Mouse (Mus musculus) MEL (cell line): Measurements from ENCODE around the gene Gm17490. TPM values are rescaled to one million over a fixed set of nuclear protein-coding genes. Genes with fewer than 3 reads are reported as not detected.

Source experiments
- DNase-seq: peaks from one replicate; pipeline ENCODE4 v3.0.0; 2011; ENCODE audit warnings: low read depth, low spot score
- H3K27ac ChIP-seq: 2 replicates; pipeline ENCODE4 v1.5.1; 2012; ENCODE audit warnings: low read depth, mild to moderate bottlenecking, control low read depth, low read length, moderate library complexity; ENCODE audit not compliant: control insufficient read depth
- H3K27me3 ChIP-seq, 2 experiments: fragments of 150-350 bp in 1 of 2; sonication (generic) in 1 of 2; 2 replicates each; pipeline ENCODE4 v1.6.1; 2012; ENCODE audit warnings: low read length in 2 of 2, mild to moderate bottlenecking in 2 of 2, improper control_type of control experiment in 1 of 2, moderate library complexity in 1 of 2; ENCODE audit not compliant: insufficient read depth in 2 of 2, control insufficient read depth in 1 of 2
- H3K36me3 ChIP-seq, 2 experiments: 2 replicates each; pipeline ENCODE4 v1.6.1; 2012 to 2014; ENCODE audit warnings: low read length in 2 of 2, improper control_type of control experiment in 1 of 2, inconsistent platforms in 1 of 2, mild to moderate bottlenecking in 1 of 2; ENCODE audit not compliant: insufficient read depth in 2 of 2, control insufficient read depth in 1 of 2
- H3K4me1 ChIP-seq, 2 experiments: fragments of 150-350 bp in 1 of 2; sonication (generic) in 1 of 2; 2 replicates each; pipeline ENCODE4 v1.6.1; 2012; ENCODE audit warnings: low read length in 2 of 2, improper control_type of control experiment in 1 of 2, mild to moderate bottlenecking in 1 of 2; ENCODE audit not compliant: insufficient read depth in 2 of 2, control insufficient read depth in 1 of 2
- H3K4me3 ChIP-seq, 2 experiments: fragments of 150-350 bp in 1 of 2; sonication (generic) in 1 of 2; 2 replicates each; pipeline ENCODE4 v1.5.1; 2012; ENCODE audit warnings: low read depth in 2 of 2, low read length in 2 of 2, mild to moderate bottlenecking in 2 of 2, moderate library complexity in 2 of 2, control low read depth in 1 of 2, improper control_type of control experiment in 1 of 2; ENCODE audit not compliant: control insufficient read depth in 1 of 2, insufficient read depth in 1 of 2
- H3K79me2 ChIP-seq: 2 replicates; pipeline ENCODE4 v1.6.1; 2012; ENCODE audit warnings: mild to moderate bottlenecking, low read length, moderate library complexity; ENCODE audit not compliant: control insufficient read depth, poor library complexity, insufficient read depth
- H3K9ac ChIP-seq: 2 replicates; pipeline ENCODE4 v1.6.1; 2012; ENCODE audit warnings: low read depth, mild to moderate bottlenecking, control low read depth, low read length, moderate library complexity; ENCODE audit not compliant: control insufficient read depth, poor library complexity, severe bottlenecking
- H3K9me3 ChIP-seq: fragments of 150-350 bp; sonication (generic); replicated peaks from 2 replicates; pipeline ENCODE4 v1.6.1; 2012; ENCODE audit warnings: mild to moderate bottlenecking, low read length, improper control_type of control experiment, moderate library complexity; ENCODE audit not compliant: insufficient read depth
- CHD1 ChIP-seq: IDR thresholded peaks from 2 replicates; pipeline ENCODE4 v1.6.1; 2012; ENCODE audit warnings: low read depth, mild to moderate bottlenecking, inconsistent platforms, low read length, improper control_type of control experiment
- CTCF ChIP-seq, 3 experiments: IDR thresholded peaks in 2 of 3; conservative IDR thresholded peaks in 1 of 3; 2 replicates each; pipeline ENCODE4 v1.5.1; 2011 to 2012; ENCODE audit warnings: low read length in 3 of 3, low read depth in 2 of 3, mild to moderate bottlenecking in 2 of 3, improper control_type of control experiment in 1 of 3, inconsistent platforms in 1 of 3, mixed read lengths in 1 of 3, moderate library complexity in 1 of 3; ENCODE audit not compliant: control insufficient read depth in 1 of 3, insufficient read depth in 1 of 3, poor library complexity in 1 of 3, severe bottlenecking in 1 of 3
- E2F4 ChIP-seq: IDR thresholded peaks from 2 replicates; pipeline ENCODE4 v1.6.1; 2011; ENCODE audit warnings: low read depth, low read length, improper control_type of control experiment, borderline replicate concordance
- ELF1 ChIP-seq: IDR thresholded peaks from 2 replicates; pipeline ENCODE4 v1.6.1; 2014; ENCODE audit warnings: low read depth, mild to moderate bottlenecking, inconsistent platforms, low read length, improper control_type of control experiment, moderate library complexity
- GABPA ChIP-seq: IDR thresholded peaks from 2 replicates; pipeline ENCODE4 v1.6.1; 2012; ENCODE audit warnings: low read depth, mild to moderate bottlenecking, inconsistent platforms, low read length, improper control_type of control experiment, moderate library complexity
- JUND ChIP-seq: IDR thresholded peaks from 2 replicates; pipeline ENCODE4 v1.6.1; 2011; ENCODE audit warnings: low read depth, mild to moderate bottlenecking, improper control_type of control experiment, low read length
- MAX ChIP-seq: IDR thresholded peaks from 2 replicates; pipeline ENCODE4 v1.6.1; 2011; ENCODE audit warnings: low read length, improper control_type of control experiment
- MEF2A ChIP-seq: IDR thresholded peaks from 2 replicates; pipeline ENCODE4 v1.6.1; 2014; ENCODE audit warnings: low read depth, mild to moderate bottlenecking, inconsistent platforms, low read length, improper control_type of control experiment; ENCODE audit not compliant: poor library complexity, insufficient replicate concordance, severe bottlenecking; ENCODE audit errors: extremely low read depth
- MYC ChIP-seq: IDR thresholded peaks from 2 replicates; pipeline ENCODE4 v1.6.1; 2011; ENCODE audit warnings: low read depth, mild to moderate bottlenecking, low read length, improper control_type of control experiment, moderate library complexity
- NRF1 ChIP-seq: IDR thresholded peaks from 2 replicates; pipeline ENCODE4 v1.6.1; 2014; ENCODE audit warnings: low read depth, mild to moderate bottlenecking, inconsistent platforms, low read length, improper control_type of control experiment, moderate library complexity; ENCODE audit not compliant: poor library complexity, insufficient read depth, severe bottlenecking
- POLR2A ChIP-seq, 2 experiments: IDR thresholded peaks; 2 replicates each; pipeline ENCODE4 v1.6.1; 2011 to 2012; ENCODE audit warnings: low read length in 2 of 2, mild to moderate bottlenecking in 2 of 2, control low read depth in 1 of 2, improper control_type of control experiment in 1 of 2, low read depth in 1 of 2, moderate library complexity in 1 of 2; ENCODE audit not compliant: control insufficient read depth in 1 of 2, insufficient read depth in 1 of 2, poor library complexity in 1 of 2
- POLR2AphosphoS5 ChIP-seq: IDR thresholded peaks from 2 replicates; pipeline ENCODE4 v1.6.1; 2012; ENCODE audit warnings: low read depth, borderline replicate concordance, mild to moderate bottlenecking, inconsistent platforms, low read length, moderate library complexity, mixed read lengths
- RAD21 ChIP-seq: IDR thresholded peaks from 2 replicates; pipeline ENCODE4 v1.6.1; 2011; ENCODE audit warnings: mild to moderate bottlenecking, low read depth, low read length, improper control_type of control experiment
- SIN3A ChIP-seq: IDR thresholded peaks from 2 replicates; pipeline ENCODE4 v1.6.1; 2012; ENCODE audit warnings: low read length, improper control_type of control experiment, inconsistent platforms
- SMC3 ChIP-seq: IDR thresholded peaks from 2 replicates; pipeline ENCODE4 v1.6.1; 2011; ENCODE audit warnings: low read depth, low read length, improper control_type of control experiment
- TAL1 ChIP-seq: IDR thresholded peaks from 2 replicates; pipeline ENCODE4 v1.6.1; 2012; ENCODE audit warnings: mild to moderate bottlenecking, inconsistent platforms, low read length, moderate library complexity, mixed read lengths
- TCF12 ChIP-seq: IDR thresholded peaks from 2 replicates; pipeline ENCODE4 v1.6.1; 2014; ENCODE audit warnings: low read depth, mild to moderate bottlenecking, inconsistent platforms, low read length, improper control_type of control experiment, moderate library complexity
- UBTF ChIP-seq: IDR thresholded peaks from 2 replicates; pipeline ENCODE4 v1.6.1; 2012; ENCODE audit warnings: low read depth, mild to moderate bottlenecking, inconsistent platforms, low read length, improper control_type of control experiment, moderate library complexity, borderline replicate concordance; ENCODE audit not compliant: insufficient read depth
- USF1 ChIP-seq: IDR thresholded peaks from 2 replicates; pipeline ENCODE4 v1.6.1; 2014; ENCODE audit warnings: low read depth, mild to moderate bottlenecking, inconsistent platforms, low read length, improper control_type of control experiment, moderate library complexity
- USF2 ChIP-seq, 2 experiments: IDR thresholded peaks; 2 replicates each; pipeline ENCODE4 v1.6.1; 2011 to 2012; ENCODE audit warnings: improper control_type of control experiment in 2 of 2, low read length in 2 of 2, borderline replicate concordance in 1 of 2, inconsistent platforms in 1 of 2, low read depth in 1 of 2, mild to moderate bottlenecking in 1 of 2; ENCODE audit not compliant: insufficient read depth in 1 of 2
- ZC3H11A ChIP-seq: IDR thresholded peaks from 2 replicates; pipeline ENCODE4 v1.6.1; 2012; ENCODE audit warnings: low read depth, mild to moderate bottlenecking, inconsistent platforms, low read length, improper control_type of control experiment
- ZKSCAN1 ChIP-seq: IDR thresholded peaks from 2 replicates; pipeline ENCODE4 v1.6.1; 2012; ENCODE audit warnings: low read depth, mild to moderate bottlenecking, inconsistent platforms, low read length, improper control_type of control experiment, moderate library complexity
- polyA plus RNA-seq, 2 experiments: library from polyadenylated mRNA; stranded (reverse) in 1 of 2; unstranded in 1 of 2; fragments of >175 nt in 1 of 2; fragments of >200 nt in 1 of 2; gene quantifications; 2 replicates each; pipeline versions ENCODE4 v1.2.1 to v1.2.4; 2012; ENCODE audit warnings: low replicate concordance in 2 of 2, low read depth in 1 of 2; ENCODE audit not compliant: insufficient read length in 2 of 2, insufficient read depth in 1 of 2, missing spikeins in 1 of 2
- total RNA-seq: library from RNA; depleted of rRNA; stranded (reverse); fragments of 300-350 nt; gene quantifications from 2 replicates; pipeline ENCODE4 v1.2.3, GENCODE M21; 2012

Gene Gm17490
- total and polyA plus RNA-seq, 3 experiments, result not detected

- Histone ChIP-seq H3K27ac (no peak overlapping the region), H3K36me3 (no peaks in the 10 kb centered on the region), H3K79me2 (no peaks in the 10 kb centered on the region), H3K4me3 (no peak overlapping the region), H3K9me3 (no peaks in the 10 kb centered on the region), H3K27me3 (peaks cover 3 to 7% of the 10 kb centered on the region in 2 experiments), H3K9ac (no peak overlapping the region), H3K4me1 (no peaks in the 10 kb centered on the region)
- TF ChIP-seq GABPA (no peak), USF2 (IDR thresholded peaks at IDR 0.05; ENCODE audit: borderline replicate concordance in 1 of 2, insufficient read depth in 1 of 2, low read depth in 1 of 2, low read length in 2 of 2) (no peak), ZKSCAN1 (no peak), SIN3A (no peak), CTCF (IDR thresholded peaks at IDR 0.05 in 2 of 3, conservative IDR thresholded peaks at IDR 0.05 in 1 of 3; ENCODE audit: control insufficient read depth in 1 of 3, insufficient read depth in 1 of 3, low read depth in 2 of 3, low read length in 3 of 3, poor library complexity in 1 of 3, severe bottlenecking in 1 of 3) (no peak), JUND (no peak), TAL1 (no peak), MAX (no peak), ZC3H11A (no peak), RAD21 (no peak), MEF2A (no peak), POLR2A (IDR thresholded peaks at IDR 0.05; ENCODE audit: control insufficient read depth in 1 of 2, insufficient read depth in 1 of 2, low read depth in 1 of 2, low read length in 2 of 2, poor library complexity in 1 of 2) (no peak), USF1 (no peak), UBTF (no peak), NRF1 (no peak), MYC (no peak), POLR2AphosphoS5 (no peak), TCF12 (no peak)
- no peak for DNase-seq
Measured at GRCm38 (mm10) chr2:11619598-11619997, 6.5 kb downstream of the Gm17490 start.

- H3K27me3 ChIP-seq, result peaks cover 3 to 4% of the 10 kb centered on the region in 2 experiments
- TF ChIP-seq ELF1 (no peak), E2F4 (no peak), SMC3 (no peak), TCF12 (no peak), CTCF (IDR thresholded peaks at IDR 0.05 in 2 of 3, conservative IDR thresholded peaks at IDR 0.05 in 1 of 3; ENCODE audit: control insufficient read depth in 1 of 3, insufficient read depth in 1 of 3, low read depth in 2 of 3, low read length in 3 of 3, poor library complexity in 1 of 3, severe bottlenecking in 1 of 3) (no peak), MEF2A (no peak), UBTF (no peak), MAX (no peak), CHD1 (no peak), SIN3A (no peak)
Measured at GRCm38 (mm10) chr2:11616846-11617245, 9.2 kb downstream of the Gm17490 start.

More at GRCm38 (mm10) chr2:11616846-11617245, 9.2 kb downstream of the Gm17490 start:
- H3K4me1 ChIP-seq, result no peaks in the 10 kb centered on the region
- H3K79me2 ChIP-seq, result no peaks in the 10 kb centered on the region
- no peak overlapping the region for H3K4me3 ChIP-seq
- no peaks in the 10 kb centered on the region for H3K9me3 ChIP-seq
- no peak overlapping the region for H3K9ac ChIP-seq
- H3K36me3 ChIP-seq, result no peaks in the 10 kb centered on the region
- H3K27ac ChIP-seq, result no peak overlapping the region
- no peak for DNase-seq
